ENCODE assay signal across 7 mouse cellular contexts in genomic region chr9:77544354-77545067, GRCm38 (mm10). TPM values are rescaled to one million over a fixed set of nuclear protein-coding genes. Genes with fewer than 3 reads are reported as not detected.
DNase-seq lines count a peak whose midpoint lies in the region; ATAC-seq and TF ChIP-seq lines count a peak whose summit lies in the region.

TSS of gene Lrrc1 (minus strand) at chr9:77544870.

- H3K4me3 ChIP-seq in embryonic facial prominence, embryonic 10.5 days, result peak within 1 kb of the TSS; percentile 88
- H3K4me3 ChIP-seq in limb, embryonic 10.5 days, result peak within 1 kb of the TSS; percentile 88
- peak within 1 kb of the TSS; percentile 79 for H3K4me3 ChIP-seq in midbrain, embryonic 13.5 days (replicated peaks)
- H3K4me3 ChIP-seq in spleen, adult 2 months (ENCODE audit: extremely low read depth, insufficient read depth, insufficient read length), result peak within 1 kb of the TSS; percentile 99

- no peaks in the 10 kb centered on the region for H3K9me3 ChIP-seq in embryonic facial prominence, embryonic 10.5 days
- H3K9me3 ChIP-seq in limb, embryonic 10.5 days (replicated peaks), result no peaks in the 10 kb centered on the region
- H3K9me3 ChIP-seq in midbrain, embryonic 13.5 days, result no peaks in the 10 kb centered on the region

- H3K27me3 ChIP-seq in embryonic facial prominence, embryonic 10.5 days (replicated peaks; ENCODE audit: low read depth, poor library complexity, severe bottlenecking), result 0 out of 2 replicates have a peak, but pooled peaks cover 4% of the 10 kb centered on the region
- no peaks in the 10 kb centered on the region for H3K27me3 ChIP-seq in limb, embryonic 10.5 days (ENCODE audit: low read depth, poor library complexity, severe bottlenecking)
- H3K27me3 ChIP-seq in midbrain, embryonic 13.5 days, result peaks cover 20% of the 10 kb centered on the region; the same call in 1 of the 2 replicates
- peaks cover 2% of the 10 kb centered on the region; the same call in 1 of the 2 replicates for H3K27me3 ChIP-seq in spleen, adult 2 months (ENCODE audit: control insufficient read depth, insufficient read depth, low read length)

- under 1% methylated on average over 88 of the region's 88 CpGs for WGBS in embryonic facial prominence, embryonic 10.5 days
- under 1% methylated on average over 88 of the region's 88 CpGs for WGBS in limb, embryonic 10.5 days
- under 1% methylated on average over 88 of the region's 88 CpGs for WGBS in midbrain, embryonic 13.5 days
- under 1% methylated on average over 86 of the region's 88 CpGs for WGBS in spleen, adult 2 months

- ATAC-seq in granulocyte monocyte progenitor cell, adult 5-6 weeks (replicated peaks; ENCODE audit: poor library complexity, severe bottlenecking), result peak; percentile 81
- ATAC-seq in midbrain, embryonic 13.5 days, result peak; percentile 90

- peak within 1 kb of the TSS; percentile 83 for H3K9ac ChIP-seq in midbrain, embryonic 13.5 days (replicated peaks)

- H3K4me1 ChIP-seq in embryonic facial prominence, embryonic 10.5 days, result peaks cover 33% of the 10 kb centered on the region
- peaks cover 20% of the 10 kb centered on the region for H3K4me1 ChIP-seq in limb, embryonic 10.5 days
- peaks cover 22% of the 10 kb centered on the region for H3K4me1 ChIP-seq in midbrain, embryonic 13.5 days (replicated peaks)
- peaks cover 4% of the 10 kb centered on the region for H3K4me1 ChIP-seq in spleen, adult 2 months (ENCODE audit: control insufficient read depth, insufficient read depth, insufficient read length)

- no peak for TF ChIP-seq CTCF in spleen, adult 2 months (IDR thresholded peaks at IDR 0.05; ENCODE audit: extremely low read depth, insufficient read depth, insufficient read length, insufficient replicate concordance)

- H3K36me3 ChIP-seq in embryonic facial prominence, embryonic 10.5 days (replicated peaks), result no peaks in the 10 kb centered on the region
- H3K36me3 ChIP-seq in limb, embryonic 10.5 days, result no peaks in the 10 kb centered on the region
- H3K36me3 ChIP-seq in midbrain, embryonic 13.5 days, result no peaks in the 10 kb centered on the region
- H3K36me3 ChIP-seq in spleen, adult 2 months (ENCODE audit: control insufficient read depth, insufficient read depth, low read length), result no peaks in the 10 kb centered on the region

- peak within 1 kb of the TSS; percentile 99 for H3K4me2 ChIP-seq in midbrain, embryonic 13.5 days (replicated peaks)

- peak; percentile 53 for TF ChIP-seq POLR2A in spleen, adult 2 months (IDR thresholded peaks at IDR 0.05; ENCODE audit: low read depth, low read length)

- DNase-seq in adrenal gland, postnatal 10 days, result peak; percentile 93
- peak; percentile 93 for DNase-seq in embryonic facial prominence, embryonic 10.5 days (ENCODE audit: low spot score)
- peak; percentile 79 for DNase-seq in kidney, adult 11 months
- peak; percentile 92 for DNase-seq in limb, embryonic 10.5 days (ENCODE audit: low spot score)
- peak; percentile 50 to 68 for DNase-seq in spleen, adult 2 months (ENCODE audit: low read depth in 1 of 2, low spot score in 2 of 2)

- peak within 1 kb of the TSS; percentile 87 for H3K27ac ChIP-seq in embryonic facial prominence, embryonic 10.5 days (replicated peaks)
- H3K27ac ChIP-seq in limb, embryonic 10.5 days, result peak within 1 kb of the TSS; percentile 90
- H3K27ac ChIP-seq in midbrain, embryonic 13.5 days, result peak within 1 kb of the TSS; percentile 61
- H3K27ac ChIP-seq in spleen, adult 2 months (ENCODE audit: insufficient read depth, low read length), result peak within 1 kb of the TSS; percentile 79

RNA-seq across cellular contexts. Expression of gene Lrrc1, which starts in this region (rescaled TPM):
- 10 to 100 TPM; 10.8 to 14.6 TPM for total RNA-seq in adrenal gland, postnatal 10 days (2021)
- 8.4 and 8.7 TPM in 2 replicates for polyA plus RNA-seq in embryonic facial prominence, embryonic 10.5 days (2016; fragmentation: Nextera tagmentation; extraction: Ambion mirVana)
- 16.3 and 17.1 TPM in 2 replicates for total RNA-seq in granulocyte monocyte progenitor cell, adult 5-6 weeks (2014; fragmentation: Nextera tagmentation)
- 9.5 and 10.9 TPM in 2 replicates for total RNA-seq in granulocyte monocyte progenitor cell, adult 5-6 weeks (2017)
- polyA plus RNA-seq in limb, embryonic 10.5 days (2016; fragmentation: Nextera tagmentation; extraction: Ambion mirVana), result 4.9 and 5.4 TPM in 2 replicates
- polyA plus RNA-seq in midbrain, embryonic 13.5 days (2015; fragmentation: Nextera tagmentation; extraction: Ambion mirVana), result 4.8 and 5.0 TPM in 2 replicates
- 12.7 and 16.5 TPM in 2 replicates for polyA plus RNA-seq in spleen, adult 2 months (2012; rRNA removed)

Comparison
In these comparisons a context has a peak if more than half of its experiments do, and no peak if none do; other contexts are left out.
1. Peak in every context shown above with its lines: DNase-seq, ATAC-seq, H3K4me3 ChIP-seq and H3K27ac ChIP-seq.